Mouse (Mus musculus): ENCODE data around the gene Cck.
"Not testable (repeated sequence)": the region's sequence is repeated elsewhere in the genome, so short reads cannot be mapped to it uniquely, and the experiment has no call there.

The Cck gene

GRCm38 (mm10) chr9:121459950-121460349, 35.5 kb downstream of the Cck start:
- no peak for DNase-seq (ENCODE audit: low read depth)

DNA sequence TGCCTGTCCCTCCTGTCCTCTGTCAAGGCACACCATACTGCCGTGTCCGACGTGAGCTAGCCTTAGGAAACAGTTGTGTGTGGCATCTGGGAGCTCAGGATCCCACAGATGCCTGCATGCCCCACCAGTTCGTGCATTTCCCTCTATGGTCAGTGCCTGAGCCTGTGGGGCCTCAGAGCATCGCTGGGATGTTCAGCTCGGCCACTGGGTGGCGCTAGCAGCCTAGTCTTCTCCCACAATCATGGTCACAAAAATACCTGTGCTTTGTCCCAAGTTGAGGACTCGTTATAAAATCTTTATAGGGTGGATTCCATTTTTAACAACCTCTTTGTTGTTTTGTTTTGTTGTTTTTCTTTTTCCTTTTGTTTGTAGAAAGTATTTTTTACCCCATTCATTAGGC, 37.0 kb downstream of the Cck start:
- no peak for DNase-seq (ENCODE audit: low read depth)

GRCm38 (mm10) chr9:121456739-121457515, 38.6 kb downstream of the Cck start:
- no peak for DNase-seq (ENCODE audit: low read depth)

DNA sequence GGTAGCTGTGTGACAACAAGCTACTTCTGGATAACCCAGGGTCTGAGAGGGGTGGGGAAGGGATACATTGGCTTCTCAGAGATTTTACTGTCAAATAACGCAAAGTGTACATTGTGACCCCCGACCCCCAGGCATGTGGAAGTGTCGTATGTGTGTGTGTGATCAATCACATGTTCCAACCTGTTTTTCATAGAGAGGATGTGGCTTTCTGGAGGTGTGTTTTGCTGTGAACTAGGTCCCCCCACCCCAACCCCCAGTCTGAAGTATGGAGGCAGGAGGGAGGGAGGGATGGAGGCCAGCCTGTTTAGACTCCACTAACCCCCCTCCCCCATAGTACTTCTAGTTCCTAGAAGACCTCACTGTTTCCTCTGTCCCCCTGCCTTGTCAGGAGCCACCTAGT, 40.6 kb downstream of the Cck start:
- no peak for DNase-seq (ENCODE audit: low read depth)

DNA sequence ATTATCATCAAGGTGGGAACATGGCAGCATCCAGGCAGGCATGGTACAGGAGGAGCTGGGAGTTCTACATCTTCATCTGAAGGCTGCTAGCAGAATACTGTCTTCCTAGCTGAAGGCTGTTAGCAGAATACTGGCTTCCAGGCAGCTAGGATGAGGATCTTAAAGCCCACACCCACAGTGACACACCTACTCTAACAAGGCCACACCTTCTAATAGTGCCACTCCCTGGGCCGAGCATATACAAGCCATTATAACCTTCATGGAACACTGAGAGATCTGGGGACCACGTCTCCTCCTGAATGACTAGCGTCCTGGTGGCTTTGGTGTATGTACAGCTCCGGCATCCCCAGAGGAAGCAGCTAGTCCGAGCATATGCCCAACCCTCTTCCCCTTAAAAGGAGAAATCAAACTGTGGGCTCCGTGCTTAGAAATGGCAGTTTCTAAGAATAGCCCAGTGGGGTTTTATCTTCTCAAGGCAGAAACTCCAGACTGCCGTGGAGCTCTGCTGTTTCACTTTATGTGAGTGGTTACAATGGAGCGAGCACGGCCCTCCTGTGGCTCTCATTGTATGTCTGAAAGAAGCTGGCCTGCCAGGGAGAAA, 43.1 kb downstream of the Cck start:
- not testable (repeated sequence) for DNase-seq (ENCODE audit: low read depth)

DNA sequence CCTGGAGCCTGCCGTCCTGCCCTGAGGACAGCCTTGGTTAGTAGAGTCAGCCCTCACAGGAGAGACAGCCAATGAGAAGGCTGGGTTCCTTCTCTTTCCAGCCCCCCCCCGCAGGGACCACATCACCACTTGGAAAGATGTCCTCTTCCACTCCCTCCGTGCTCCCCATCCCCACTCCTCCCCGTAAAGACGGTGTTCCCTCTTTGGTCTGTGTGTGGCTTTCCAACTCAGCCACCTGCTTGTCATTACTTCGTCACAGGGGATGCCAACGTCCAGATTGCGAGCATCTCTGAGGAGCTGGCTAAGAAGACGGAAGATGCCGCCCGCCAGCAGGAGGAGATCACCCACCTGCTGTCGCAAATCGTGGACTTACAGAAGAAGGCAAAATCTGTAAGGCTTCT, 49.1 kb downstream of the Cck start:
- no peak for DNase-seq (ENCODE audit: low read depth)

DNA sequence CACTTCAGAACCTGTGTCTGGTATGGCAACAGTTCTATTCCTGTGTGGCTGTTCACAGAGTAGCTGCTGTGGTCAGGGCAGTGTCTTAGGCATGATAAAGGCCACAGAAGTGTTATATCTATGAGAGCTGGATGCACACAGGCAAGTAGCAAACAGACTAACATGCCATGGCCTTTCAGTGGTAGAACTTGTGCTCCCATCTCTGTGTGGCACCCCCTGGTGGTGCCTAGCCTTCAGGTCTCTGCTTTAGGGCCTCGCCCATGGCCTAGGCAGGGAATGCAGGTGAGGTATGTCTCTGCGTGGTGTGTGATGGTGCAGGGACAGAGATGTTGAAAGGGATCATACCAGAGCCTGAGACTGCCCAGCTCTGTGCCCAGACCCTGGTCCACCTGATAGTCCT, 50.1 kb downstream of the Cck start:
- no peak for DNase-seq (ENCODE audit: low read depth)

GRCm38 (mm10) chr9:121444367-121444707, 51.2 kb downstream of the Cck start:
- no peak for DNase-seq (ENCODE audit: low read depth)

DNA sequence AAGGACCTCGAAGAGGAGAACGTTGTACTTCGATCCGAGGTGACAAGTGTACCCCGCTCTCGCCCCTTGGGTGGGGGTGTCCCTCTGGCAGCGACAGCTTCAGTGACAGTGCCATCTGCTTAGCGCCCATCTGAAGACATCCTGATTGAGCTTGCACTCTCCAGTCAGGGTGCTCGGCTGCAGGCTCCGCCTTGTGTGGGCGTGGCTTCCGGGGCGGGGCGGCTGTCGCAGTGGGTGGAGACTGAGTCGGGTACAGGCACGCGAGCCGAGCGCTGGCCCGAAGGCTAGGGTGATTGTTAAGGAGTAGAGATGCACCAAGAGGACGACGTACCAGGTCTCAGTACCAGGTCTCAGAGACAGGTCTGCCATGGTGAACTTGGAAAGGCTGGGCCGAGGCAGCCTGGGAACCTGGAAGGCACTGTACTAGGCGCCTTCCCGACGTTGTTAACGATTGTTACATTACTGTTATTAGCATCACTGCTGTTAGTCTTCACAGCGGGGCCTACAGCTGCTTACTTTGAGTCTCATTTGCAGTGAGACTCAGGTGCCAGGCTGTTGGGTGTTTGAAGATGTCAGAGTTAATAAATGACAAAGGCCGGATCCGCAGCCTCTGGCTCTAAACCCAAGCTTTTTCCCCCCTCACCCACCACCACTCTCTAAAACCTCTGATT, 51.7 kb downstream of the Cck start:
- DNase-seq (ENCODE audit: low read depth): no peak

GRCm38 (mm10) chr9:121442145-121442544, 53.3 kb downstream of the Cck start:
- DNase-seq (ENCODE audit: low read depth): no peak

Data from fibroblast of lung, adult 2 months (primary cell).